Mouse (Mus musculus) bone marrow macrophage, adult 2 months (primary cell): Measurements from ENCODE around the gene Cracr2b.

Experiments used
- CTCF ChIP-seq: IDR thresholded peaks from 2 replicates; pipeline ENCODE4 v1.5.1; 2012; ENCODE audit warnings: low read depth, mild to moderate bottlenecking, low read length, moderate library complexity
- POLR2A ChIP-seq: IDR thresholded peaks from 2 replicates; pipeline ENCODE4 v1.6.1; 2012; ENCODE audit warnings: mild to moderate bottlenecking, low read depth, low read length, borderline replicate concordance

GRCm38 (mm10) chr7:141461521-141462332 lies 833 bp downstream of the Cracr2b start:
- no peak for TF ChIP-seq POLR2A
- peak; percentile 14; the same call in 1 of the 2 replicates for TF ChIP-seq CTCF
